13 mouse cellular contexts compared by ENCODE assay signal in the genomic region with DNA sequence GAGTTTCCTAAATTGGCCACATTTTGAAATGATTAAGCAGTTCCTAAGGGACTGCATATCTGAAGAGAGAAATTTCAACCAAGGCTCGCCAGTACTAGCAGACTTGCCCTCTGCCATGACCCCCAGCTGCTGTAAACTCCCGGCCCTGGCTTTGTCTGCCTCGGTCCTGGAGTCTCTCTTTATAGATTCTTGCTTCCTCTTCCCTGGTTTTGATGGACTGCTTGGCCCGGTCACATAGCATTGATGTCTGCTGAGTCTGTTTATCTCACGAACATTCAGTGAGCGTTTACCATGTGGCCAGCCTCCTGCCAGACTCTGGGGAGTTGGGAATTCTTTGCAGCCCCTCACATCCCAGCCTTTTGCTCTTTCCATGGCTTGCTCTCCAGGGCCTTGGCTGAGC. TPM values are rescaled to one million over a fixed set of nuclear protein-coding genes. Genes with fewer than 3 reads are reported as not detected.
A peak's percentile ranks its signal among the peaks of the same experiment; 100 is the strongest.
DNase-seq lines count a peak whose midpoint lies in the region; ATAC-seq lines count a peak whose summit lies in the region.
"Had no signal": no experiment of that assay in that cellular context is flagged by ENCODE, and none has a peak within 500 bp of the region (broad histone marks: within the 10 kb centered on the region; RNA-seq: fewer than 3 reads in every experiment).

No protein-coding gene starts in this region.

- H3K27ac ChIP-seq in kidney, embryonic 14.5 days (ENCODE audit: low read depth, low read length) = no peak overlapping the region
- H3K27ac ChIP-seq in heart, embryonic 16.5 days (ENCODE audit: low read length) = peak overlapping the region; percentile 58
- peak overlapping the region; percentile 80 for H3K27ac ChIP-seq in limb, embryonic 10.5 days
- H3K27ac ChIP-seq in midbrain, embryonic 16.5 days (ENCODE audit: low read length) = no peak overlapping the region
- H3K27ac ChIP-seq: hindbrain, embryonic 15.5 days; liver, embryonic 14.5 days had no signal

- H3K4me3 ChIP-seq in kidney, embryonic 14.5 days (ENCODE audit: low read length) = no peak overlapping the region
- H3K4me3 ChIP-seq in heart, embryonic 16.5 days (ENCODE audit: low read length) = no peak overlapping the region
- H3K4me3 ChIP-seq in limb, embryonic 10.5 days = no peak overlapping the region
- H3K4me3 ChIP-seq in midbrain, embryonic 16.5 days (ENCODE audit: low read depth, low read length) = no peak overlapping the region
- H3K4me3 ChIP-seq: hindbrain, embryonic 15.5 days had no signal

- H3K4me1 ChIP-seq in kidney, embryonic 14.5 days (ENCODE audit: control insufficient read depth, insufficient read depth, low read length) = peaks cover 38% of the 10 kb centered on the region
- peaks cover 55% of the 10 kb centered on the region for H3K4me1 ChIP-seq in heart, embryonic 16.5 days (ENCODE audit: control insufficient read depth, insufficient read depth, low read length)
- peaks cover 76% of the 10 kb centered on the region for H3K4me1 ChIP-seq in limb, embryonic 10.5 days
- H3K4me1 ChIP-seq in midbrain, embryonic 16.5 days (ENCODE audit: control insufficient read depth, insufficient read depth, low read length) = peaks cover 10% of the 10 kb centered on the region; the same call in 1 of the 2 replicates

- 32% methylated on average over 6 of the region's 6 CpGs for WGBS in kidney, embryonic 14.5 days
- WGBS in heart, embryonic 16.5 days = 20% methylated on average over 6 of the region's 6 CpGs
- whole genome bisulfite sequencing in limb, embryonic 10.5 days = 12% methylated on average over 6 of the region's 6 CpGs
- 54% methylated on average over 6 of the region's 6 CpGs for WGBS in midbrain, embryonic 16.5 days

- no peaks in the 10 kb centered on the region for H3K9me3 ChIP-seq in kidney, embryonic 14.5 days (ENCODE audit: control insufficient read depth, low read length)
- H3K9me3 ChIP-seq in heart, embryonic 16.5 days (replicated peaks; ENCODE audit: control insufficient read depth, low read length) = no peaks in the 10 kb centered on the region
- H3K9me3 ChIP-seq in limb, embryonic 10.5 days (replicated peaks) = no peaks in the 10 kb centered on the region
- no peaks in the 10 kb centered on the region for H3K9me3 ChIP-seq in midbrain, embryonic 16.5 days (replicated peaks; ENCODE audit: control insufficient read depth, low read length, poor library complexity, severe bottlenecking)
- H3K9me3 ChIP-seq: hindbrain, embryonic 15.5 days had no signal

- H3K27me3 ChIP-seq in kidney, embryonic 14.5 days (ENCODE audit: control insufficient read depth, insufficient read depth, low read length) = no peaks in the 10 kb centered on the region
- H3K27me3 ChIP-seq in heart, embryonic 16.5 days (ENCODE audit: control insufficient read depth, insufficient read depth, low read length) = no peaks in the 10 kb centered on the region
- H3K27me3 ChIP-seq in limb, embryonic 10.5 days (ENCODE audit: low read depth, poor library complexity, severe bottlenecking) = no peaks in the 10 kb centered on the region
- H3K27me3 ChIP-seq in midbrain, embryonic 16.5 days (ENCODE audit: control insufficient read depth, insufficient read depth, low read depth, low read length) = no peaks in the 10 kb centered on the region
- H3K27me3 ChIP-seq: hindbrain, embryonic 15.5 days had no signal

- no peak for ATAC-seq in kidney, embryonic 14.5 days (ENCODE audit: low FRiP score, low TSS enrichment)
- peak; percentile 21; the same call in 1 of the 2 replicates for ATAC-seq in heart, embryonic 16.5 days (replicated peaks; ENCODE audit: extremely low read depth, insufficient read depth, low FRiP score)
- no peak for ATAC-seq in midbrain, embryonic 16.5 days

- no peak overlapping the region for H3K4me2 ChIP-seq in kidney, embryonic 14.5 days (replicated peaks; ENCODE audit: low read depth, low read length)
- no peak overlapping the region for H3K4me2 ChIP-seq in heart, embryonic 16.5 days (ENCODE audit: low read depth, low read length)
- H3K4me2 ChIP-seq in midbrain, embryonic 16.5 days (ENCODE audit: low read length) = no peak overlapping the region
- H3K4me2 ChIP-seq: hindbrain, embryonic 15.5 days had no signal

- peak; percentile 43 for DNase-seq in adrenal gland, postnatal 14 days
- no peak for DNase-seq in adrenal gland, postnatal 25 days
- peak; percentile 53 for DNase-seq in kidney, adult 11 months
- DNase-seq in limb, embryonic 10.5 days (ENCODE audit: low spot score) = no peak
- no peak for DNase-seq in adipocyte (ENCODE audit: low spot score)
- DNase-seq: layer of hippocampus, postnatal 36 days; midbrain, embryonic 14.5 days; thymus, adult 2 months had no signal

- peaks cover 8% of the 10 kb centered on the region; the same call in 1 of the 2 replicates for H3K36me3 ChIP-seq in kidney, embryonic 14.5 days (ENCODE audit: control insufficient read depth, insufficient read depth, low read length)
- peaks cover 11% of the 10 kb centered on the region for H3K36me3 ChIP-seq in heart, embryonic 16.5 days (ENCODE audit: control insufficient read depth, insufficient read depth)
- peaks cover 69% of the 10 kb centered on the region for H3K36me3 ChIP-seq in limb, embryonic 10.5 days
- H3K36me3 ChIP-seq in midbrain, embryonic 16.5 days (ENCODE audit: control insufficient read depth, insufficient read depth, low read length) = no peaks in the 10 kb centered on the region
- H3K36me3 ChIP-seq: hindbrain, embryonic 15.5 days had no signal

- H3K9ac ChIP-seq in kidney, embryonic 14.5 days (ENCODE audit: low read depth, low read length) = no peak overlapping the region
- no peak overlapping the region for H3K9ac ChIP-seq in heart, embryonic 16.5 days (ENCODE audit: low read length)
- no peak overlapping the region for H3K9ac ChIP-seq in midbrain, embryonic 16.5 days (ENCODE audit: low read depth, low read length)
- H3K9ac ChIP-seq: hindbrain, embryonic 15.5 days; liver, embryonic 14.5 days had no signal

RNA-seq across cellular contexts. Expression of gene Umps, which starts 22.1 kb away (rescaled TPM):
- total RNA-seq in adrenal gland, postnatal 14 days (2021) = 38.2 and 40.3 TPM in 2 replicates
- total RNA-seq in adrenal gland, postnatal 25 days (2021) = 48.2 and 55.5 TPM in 2 replicates
- polyA plus RNA-seq in kidney, embryonic 14.5 days (2014; fragmentation: Nextera tagmentation; extraction: Ambion mirVana) = 49.7 and 72.2 TPM in 2 replicates
- 29.4 and 30.7 TPM in 2 replicates for polyA plus RNA-seq in heart, embryonic 16.5 days (2015; fragmentation: Nextera tagmentation; extraction: Ambion mirVana)
- 107 and 119 TPM in 2 replicates for polyA plus RNA-seq in limb, embryonic 10.5 days (2016; fragmentation: Nextera tagmentation; extraction: Ambion mirVana)
- polyA plus RNA-seq in midbrain, embryonic 16.5 days (2015; fragmentation: Nextera tagmentation; extraction: Ambion mirVana) = 23.5 and 24.1 TPM in 2 replicates

Comparison
In these comparisons a context has a peak if more than half of its experiments do, and no peak if none do; other contexts are left out.
1. DNase-seq: peak in adrenal gland, postnatal 14 days (single experiment) and kidney, adult 11 months (single experiment); none in adrenal gland, postnatal 25 days (single experiment), limb, embryonic 10.5 days (single experiment) and adipocyte (single experiment).
2. H3K27ac ChIP-seq: peak in heart, embryonic 16.5 days (single experiment) and limb, embryonic 10.5 days (single experiment); none in kidney, embryonic 14.5 days (single experiment) and midbrain, embryonic 16.5 days (single experiment).